Mouse (Mus musculus): Measurements from ENCODE around the gene BC003965. TPM values are rescaled to one million over a fixed set of nuclear protein-coding genes. Genes with fewer than 3 reads are reported as not detected.
A peak's percentile ranks its signal among the peaks of the same experiment; 100 is the strongest.

The BC003965 gene
- 10 to 100 TPM; 14.4 to 17.5 TPM for total RNA-seq (2021)

GRCm38 (mm10) chr17:25184129-25184691 lies at the start of gene BC003965:
Gene BC003965, plus strand, starts transcription at chr17:25184554.
- DNase-seq = peak; percentile 97

GRCm38 (mm10) chr17:25135622-25136021 lies 48.7 kb upstream of the BC003965 start:
- DNase-seq = no peak

- DNase-seq = no peak
These were observed 45.6 kb upstream of the BC003965 start for GRCm38 (mm10) chr17:25138803-25139202.

- peak; percentile 22 for DNase-seq
These were observed 44.4 kb upstream of the BC003965 start for GRCm38 (mm10) chr17:25139960-25140359.

- DNase-seq = no peak
These were observed 22.2 kb upstream of the BC003965 start, which contains the start of gene Ccdc154 for GRCm38 (mm10) chr17:25162161-25162560. Gene Ccdc154, plus strand, starts transcription at chr17:25162461.

GRCm38 (mm10) chr17:25163387-25163786 lies 21.0 kb upstream of the BC003965 start:
- no peak for DNase-seq

- DNase-seq = no peak
These were observed 19.6 kb upstream of the BC003965 start for GRCm38 (mm10) chr17:25164770-25165169.

GRCm38 (mm10) chr17:25165970-25166671 lies 18.2 kb upstream of the BC003965 start:
- no peak for DNase-seq

GRCm38 (mm10) chr17:25169706-25170105 lies 14.6 kb upstream of the BC003965 start:
- no peak for DNase-seq

GRCm38 (mm10) chr17:25172558-25172957 lies 11.8 kb upstream of the BC003965 start:
- no peak for DNase-seq

- DNase-seq = no peak
These were observed 8.9 kb upstream of the BC003965 start, which contains the start of gene Gm38655 for GRCm38 (mm10) chr17:25175411-25175810. Gene Gm38655, minus strand, starts transcription at chr17:25175471.

GRCm38 (mm10) chr17:25183232-25183631 lies 1.1 kb upstream of the BC003965 start:
- DNase-seq = no peak

- DNase-seq = no peak
These were observed 607 bp downstream of the BC003965 start for GRCm38 (mm10) chr17:25184961-25185360.

GRCm38 (mm10) chr17:25187784-25188149 lies 3.4 kb downstream of the BC003965 start:
- no peak for DNase-seq

GRCm38 (mm10) chr17:25188150-25189031 lies 4.0 kb downstream of the BC003965 start, which contains the start of gene Unkl:
Gene Unkl, plus strand, starts transcription at chr17:25188397.
- peak; percentile 87 for DNase-seq

- no peak for DNase-seq
These were observed 4.7 kb downstream of the BC003965 start for GRCm38 (mm10) chr17:25189091-25189490.

GRCm38 (mm10) chr17:25202401-25202800 lies 18.0 kb downstream of the BC003965 start:
- no peak for DNase-seq

GRCm38 (mm10) chr17:25210006-25210405 lies 25.7 kb downstream of the BC003965 start:
- DNase-seq = no peak

GRCm38 (mm10) chr17:25210680-25211466 lies 26.5 kb downstream of the BC003965 start:
- peak; percentile 33 for DNase-seq

GRCm38 (mm10) chr17:25211705-25212104 lies 27.4 kb downstream of the BC003965 start:
- no peak for DNase-seq

- DNase-seq = no peak
These were observed 31.1 kb downstream of the BC003965 start for GRCm38 (mm10) chr17:25215431-25215830.

- DNase-seq = no peak
These were observed 34.6 kb downstream of the BC003965 start for GRCm38 (mm10) chr17:25218967-25219366.
